ENCODE assay signal across 11 mouse cellular contexts in the genomic region with DNA sequence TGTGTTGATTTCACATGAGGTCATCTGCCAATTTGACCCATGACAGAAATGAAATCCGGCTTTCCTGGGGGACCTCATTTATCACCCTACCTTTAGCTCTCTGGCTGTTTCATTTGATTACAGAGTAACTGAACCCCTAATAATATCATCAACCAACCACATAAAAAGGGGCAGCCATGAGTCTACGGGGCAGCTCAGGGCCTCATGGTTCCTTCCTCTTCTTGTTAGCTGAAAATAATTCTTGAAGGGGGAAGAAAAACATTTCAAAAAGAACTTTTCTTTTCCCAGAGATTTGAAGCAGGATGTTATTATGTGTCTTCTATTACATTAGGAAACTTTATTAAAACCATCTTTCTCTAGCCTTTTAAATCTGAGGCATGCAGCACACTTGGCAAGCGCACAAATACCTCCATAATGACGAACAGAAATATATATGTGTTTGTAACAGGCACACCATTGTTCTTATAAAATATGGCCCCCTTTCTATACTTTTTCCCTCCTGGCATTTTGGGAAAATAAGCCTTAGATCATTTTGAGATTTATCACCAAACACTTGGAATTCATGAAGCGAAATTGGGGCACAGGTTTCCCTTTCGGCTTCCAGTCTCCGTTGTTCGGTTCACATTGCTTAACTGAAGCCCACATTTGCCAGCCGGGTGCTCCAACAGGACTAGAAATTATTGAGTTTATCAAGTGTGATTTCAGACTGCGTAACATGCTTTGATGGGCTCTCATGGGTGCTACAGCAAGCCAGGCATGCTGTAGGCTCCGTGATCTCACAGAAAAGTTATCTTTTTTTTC.
A peak's percentile ranks its signal among the peaks of the same experiment; 100 is the strongest.
DNase-seq lines count a peak whose midpoint lies in the region; ATAC-seq and TF ChIP-seq lines count a peak whose summit lies in the region.
"Had no signal": no experiment of that assay in that cellular context is flagged by ENCODE, and none has a peak within 500 bp of the region (broad histone marks: within the 10 kb centered on the region; RNA-seq: fewer than 3 reads in every experiment).

No protein-coding gene starts in this region.

- TF ChIP-seq POLR2A in heart, adult 2 months (IDR thresholded peaks at IDR 0.05; ENCODE audit: insufficient read depth, low read depth, low read length): no peak

- no peak overlapping the region for H3K4me3 ChIP-seq in heart, adult 2 months
- H3K4me3 ChIP-seq in embryonic facial prominence, embryonic 15.5 days (replicated peaks): no peak overlapping the region
- H3K4me3 ChIP-seq in macrophage (ENCODE audit: inconsistent target): no peak overlapping the region
- no peak overlapping the region for H3K4me3 ChIP-seq in forebrain, postnatal 0 days (ENCODE audit: low read depth, low read length)
- no peak overlapping the region for H3K4me3 ChIP-seq in hindbrain, embryonic 10.5 days
- H3K4me3 ChIP-seq: forebrain, embryonic 15.5 days had no signal

- H3K9me3 ChIP-seq in embryonic facial prominence, embryonic 15.5 days (replicated peaks): no peaks in the 10 kb centered on the region
- no peaks in the 10 kb centered on the region for H3K9me3 ChIP-seq in forebrain, postnatal 0 days (ENCODE audit: low read length)
- H3K9me3 ChIP-seq in hindbrain, embryonic 10.5 days: no peaks in the 10 kb centered on the region
- H3K9me3 ChIP-seq: forebrain, embryonic 15.5 days had no signal

- ATAC-seq in embryonic facial prominence, embryonic 15.5 days (ENCODE audit: insufficient number of reproducible peaks, low FRiP score, low TSS enrichment, low read depth): 0 out of 2 replicates have a peak, but pooled peaks have one; percentile 45
- ATAC-seq in forebrain, postnatal 0 days: no peak
- ATAC-seq: forebrain, embryonic 15.5 days had no signal

- TF ChIP-seq EP300 in heart, adult 2 months (IDR thresholded peaks at IDR 0.05; ENCODE audit: insufficient read depth, low read depth, low read length): no peak

- no peak overlapping the region; the same call in 1 of the 2 replicates for H3K9ac ChIP-seq in heart, adult 2 months (ENCODE audit: low read depth, low read length)
- no peak overlapping the region for H3K9ac ChIP-seq in embryonic facial prominence, embryonic 15.5 days
- H3K9ac ChIP-seq in forebrain, postnatal 0 days: no peak overlapping the region
- H3K9ac ChIP-seq: forebrain, embryonic 15.5 days had no signal

- no peak for TF ChIP-seq CTCF in heart, adult 2 months (IDR thresholded peaks at IDR 0.05)
- TF ChIP-seq CTCF in forebrain, postnatal 0 days (IDR thresholded peaks at IDR 0.05; ENCODE audit: low read depth): no peak

- H3K79me2 ChIP-seq in heart, adult 2 months (replicated peaks; ENCODE audit: control insufficient read depth, insufficient read depth, low read length): no peaks in the 10 kb centered on the region
- H3K79me2 ChIP-seq in macrophage (ENCODE audit: inconsistent target): no peaks in the 10 kb centered on the region

- H3K27ac ChIP-seq in heart, adult 2 months: peak overlapping the region; percentile 41; the same call in 1 of the 2 replicates
- peak overlapping the region; percentile 85 for H3K27ac ChIP-seq in embryonic facial prominence, embryonic 15.5 days (replicated peaks)
- H3K27ac ChIP-seq in macrophage: peak overlapping the region; percentile 50
- no peak overlapping the region for H3K27ac ChIP-seq in forebrain, postnatal 0 days (ENCODE audit: low read depth, low read length)
- no peak overlapping the region for H3K27ac ChIP-seq in hindbrain, embryonic 10.5 days
- H3K27ac ChIP-seq: forebrain, embryonic 15.5 days had no signal

- no peak for DNase-seq in heart, adult 2 months
- no peak for DNase-seq in heart, postnatal 4 days
- peak; percentile 45 for DNase-seq in lung, postnatal 36 days
- DNase-seq in lung, postnatal 4 days: no peak
- DNase-seq in forebrain, postnatal 0 days: no peak
- DNase-seq in hindbrain, embryonic 10.5 days (ENCODE audit: low spot score): no peak
- DNase-seq: liver; thymus, postnatal 14 days had no signal

- H3K4me1 ChIP-seq in heart, adult 2 months (ENCODE audit: control insufficient read depth, insufficient read depth, low read length): peaks cover 4% of the 10 kb centered on the region; the same call in 1 of the 2 replicates
- H3K4me1 ChIP-seq in embryonic facial prominence, embryonic 15.5 days: peaks cover 25% of the 10 kb centered on the region
- no peaks in the 10 kb centered on the region for H3K4me1 ChIP-seq in forebrain, postnatal 0 days (ENCODE audit: insufficient read depth)
- H3K4me1 ChIP-seq in hindbrain, embryonic 10.5 days (replicated peaks): peaks cover 14% of the 10 kb centered on the region
- H3K4me1 ChIP-seq: forebrain, embryonic 15.5 days had no signal

- H3K27me3 ChIP-seq in heart, adult 2 months (ENCODE audit: control insufficient read depth, insufficient read depth, low read length): no peaks in the 10 kb centered on the region
- no peaks in the 10 kb centered on the region for H3K27me3 ChIP-seq in embryonic facial prominence, embryonic 15.5 days
- H3K27me3 ChIP-seq in forebrain, postnatal 0 days (ENCODE audit: insufficient read depth, low read length): no peaks in the 10 kb centered on the region
- no peaks in the 10 kb centered on the region for H3K27me3 ChIP-seq in hindbrain, embryonic 10.5 days (ENCODE audit: insufficient read depth, poor library complexity, severe bottlenecking)
- H3K27me3 ChIP-seq: forebrain, embryonic 15.5 days had no signal

- intact Hi-C loops in heart, adult 2 months (cut with DNase I): no loop called here

- WGBS in heart, adult 2 months: 73% methylated on average over 11 of the region's 11 CpGs
- WGBS in embryonic facial prominence, embryonic 15.5 days: 30% methylated on average over 11 of the region's 11 CpGs
- WGBS in macrophage (ENCODE audit: missing documents): 75% methylated on average over 11 of the region's 11 CpGs
- WGBS in forebrain, postnatal 0 days: 84% methylated on average over 11 of the region's 11 CpGs
- 84% methylated on average over 11 of the region's 11 CpGs for WGBS in hindbrain, embryonic 10.5 days

- H3K4me2 ChIP-seq in embryonic facial prominence, embryonic 15.5 days (replicated peaks): 0 out of 2 replicates have a peak overlapping the region, but pooled peaks have one; percentile 0
- no peak overlapping the region for H3K4me2 ChIP-seq in forebrain, postnatal 0 days (ENCODE audit: low read depth)
- H3K4me2 ChIP-seq: forebrain, embryonic 15.5 days had no signal

- no peaks in the 10 kb centered on the region for H3K36me3 ChIP-seq in heart, adult 2 months (ENCODE audit: control insufficient read depth, insufficient read depth, low read length)
- no peaks in the 10 kb centered on the region for H3K36me3 ChIP-seq in embryonic facial prominence, embryonic 15.5 days
- no peaks in the 10 kb centered on the region for H3K36me3 ChIP-seq in macrophage (ENCODE audit: inconsistent target)
- H3K36me3 ChIP-seq in forebrain, postnatal 0 days (ENCODE audit: insufficient read depth): no peaks in the 10 kb centered on the region
- H3K36me3 ChIP-seq in hindbrain, embryonic 10.5 days: no peaks in the 10 kb centered on the region
- H3K36me3 ChIP-seq: forebrain, embryonic 15.5 days had no signal

Comparison
In these comparisons a context has a peak if more than half of its experiments do, and no peak if none do; other contexts are left out.
1. H3K27ac ChIP-seq: peak in heart, adult 2 months (single experiment), embryonic facial prominence, embryonic 15.5 days (single experiment) and macrophage (single experiment); none in forebrain, postnatal 0 days (single experiment) and hindbrain, embryonic 10.5 days (single experiment).